Mouse (Mus musculus): Measurements from ENCODE around the gene Ripor1.
"Not testable (repeated sequence)": the region's sequence is repeated elsewhere in the genome, so short reads cannot be mapped to it uniquely, and the experiment has no call there.

Ripor1 gene

GRCm38 (mm10) chr8:105604804-105605381, at the start of gene Ripor1:
TSS of gene Ripor1 (plus strand) at chr8:105605255.
- peak; percentile 84 to 95 for DNase-seq (ENCODE audit: inconsistent age in 2 of 2, low spot score in 1 of 2)

- DNase-seq (ENCODE audit: inconsistent age in 2 of 2, low spot score in 1 of 2), result no peak
These were observed 42.2 kb upstream of the Ripor1 start for GRCm38 (mm10) chr8:105562863-105563262.

GRCm38 (mm10) chr8:105563871-105564270, 41.2 kb upstream of the Ripor1 start:
- DNase-seq (ENCODE audit: inconsistent age in 2 of 2, low spot score in 1 of 2), result no peak

- peak in 1 of 2 experiments; percentile 48 for DNase-seq (ENCODE audit: inconsistent age in 2 of 2, low spot score in 1 of 2)
These were observed 40.4 kb upstream of the Ripor1 start for GRCm38 (mm10) chr8:105564573-105565229.

GRCm38 (mm10) chr8:105565401-105565881, 39.6 kb upstream of the Ripor1 start:
- DNase-seq (ENCODE audit: inconsistent age in 2 of 2, low spot score in 1 of 2), result no peak

GRCm38 (mm10) chr8:105565952-105566702, 38.9 kb upstream of the Ripor1 start, which contains the start of gene Atp6v0d1:
TSS of gene Atp6v0d1 (minus strand) at chr8:105566047.
- peak; percentile 100 for DNase-seq (ENCODE audit: inconsistent age in 2 of 2, low spot score in 1 of 2)

GRCm38 (mm10) chr8:105566703-105567595, 38.1 kb upstream of the Ripor1 start:
- DNase-seq (ENCODE audit: inconsistent age in 2 of 2, low spot score in 1 of 2), result peak; percentile 51 to 54

- no peak for DNase-seq (ENCODE audit: inconsistent age in 2 of 2, low spot score in 1 of 2)
These were observed 33.2 kb upstream of the Ripor1 start for GRCm38 (mm10) chr8:105571810-105572209.

- peak in 1 of 2 experiments; percentile 59 for DNase-seq (ENCODE audit: inconsistent age in 2 of 2, low spot score in 1 of 2)
These were observed 31.6 kb upstream of the Ripor1 start for GRCm38 (mm10) chr8:105573427-105573826.

- DNase-seq (ENCODE audit: inconsistent age in 2 of 2, low spot score in 1 of 2), result no peak
These were observed 30.3 kb upstream of the Ripor1 start for GRCm38 (mm10) chr8:105574741-105575140.

GRCm38 (mm10) chr8:105575538-105575937, 29.5 kb upstream of the Ripor1 start:
- no peak for DNase-seq (ENCODE audit: inconsistent age in 2 of 2, low spot score in 1 of 2)

- no peak for DNase-seq (ENCODE audit: inconsistent age in 2 of 2, low spot score in 1 of 2)
These were observed 25.3 kb upstream of the Ripor1 start for GRCm38 (mm10) chr8:105579719-105580118.

GRCm38 (mm10) chr8:105592431-105592830, 12.6 kb upstream of the Ripor1 start:
- no peak for DNase-seq (ENCODE audit: inconsistent age in 2 of 2, low spot score in 1 of 2)

- peak; percentile 65 to 83 for DNase-seq (ENCODE audit: inconsistent age in 2 of 2, low spot score in 1 of 2)
These were observed 11.2 kb upstream of the Ripor1 start for GRCm38 (mm10) chr8:105593859-105594258.

GRCm38 (mm10) chr8:105594451-105595242, 10.4 kb upstream of the Ripor1 start:
- DNase-seq (ENCODE audit: inconsistent age in 2 of 2, low spot score in 1 of 2), result peak; percentile 57 to 62

- peak; percentile 80 to 95 for DNase-seq (ENCODE audit: inconsistent age in 2 of 2, low spot score in 1 of 2)
These were observed 8.6 kb upstream of the Ripor1 start for GRCm38 (mm10) chr8:105596362-105597034.

- no peak for DNase-seq (ENCODE audit: inconsistent age in 2 of 2, low spot score in 1 of 2)
These were observed 6.3 kb upstream of the Ripor1 start for GRCm38 (mm10) chr8:105598777-105599176.

GRCm38 (mm10) chr8:105601301-105601700, 3.8 kb upstream of the Ripor1 start:
- DNase-seq (ENCODE audit: inconsistent age in 2 of 2, low spot score in 1 of 2), result peak; percentile 61 to 70

GRCm38 (mm10) chr8:105602540-105602939, 2.5 kb upstream of the Ripor1 start:
- not testable (repeated sequence) for DNase-seq (ENCODE audit: inconsistent age in 2 of 2, low spot score in 1 of 2)

Measured in adrenal gland, adult (tissue).